32 mouse cellular contexts compared by ENCODE assay signal in the genomic region with DNA sequence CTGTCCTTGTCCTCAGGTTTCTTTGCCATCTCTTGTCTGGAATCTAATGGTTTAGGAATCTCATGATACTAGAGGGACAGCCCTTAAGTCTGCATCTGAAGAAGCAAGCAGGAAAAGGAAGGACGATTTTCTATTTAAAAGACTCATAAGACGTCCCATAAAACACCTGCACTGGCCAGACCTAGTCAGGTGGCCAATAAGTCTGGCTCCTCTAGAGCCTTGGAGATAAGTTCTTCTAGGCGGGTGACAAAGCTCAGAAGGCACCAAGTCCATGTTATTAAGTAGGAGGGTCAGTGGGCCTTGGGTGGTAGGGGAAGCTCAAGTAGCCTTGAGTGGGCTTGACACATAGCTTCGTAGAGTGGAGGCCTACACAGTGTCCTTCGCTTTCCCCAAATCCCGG.
"Had no signal": no experiment of that assay in that cellular context is flagged by ENCODE, and none has a peak within 500 bp of the region (broad histone marks: within the 10 kb centered on the region; RNA-seq: fewer than 3 reads in every experiment).

No protein-coding gene starts in this region.

- H3K4me3 ChIP-seq: limb, embryonic 10.5 days; limb, embryonic 12.5 days; limb, embryonic 13.5 days; limb, embryonic 15.5 days; liver, embryonic 12.5 days; liver, embryonic 13.5 days; liver, embryonic 15.5 days; lung, embryonic 15.5 days; megakaryocyte, embryonic 14.5 days; midbrain, embryonic 10.5 days; midbrain, embryonic 12.5 days; midbrain, embryonic 13.5 days; midbrain, embryonic 15.5 days; myocyte; neural tube, embryonic 12.5 days had no signal

- H3K9me3 ChIP-seq: limb, embryonic 10.5 days; limb, embryonic 12.5 days; limb, embryonic 13.5 days; limb, embryonic 15.5 days; liver, embryonic 12.5 days; liver, embryonic 13.5 days; liver, embryonic 15.5 days; lung, embryonic 15.5 days; midbrain, embryonic 10.5 days; midbrain, embryonic 12.5 days; midbrain, embryonic 13.5 days; midbrain, embryonic 15.5 days; neural tube, embryonic 12.5 days had no signal

- DNase-seq: left cerebral cortex, postnatal 4 days; liver; liver, embryonic 13.5 days; liver, postnatal 0 days; lung, adult 18-20 months; lung, adult 2 months; lung, embryonic 14.5 days; lung, postnatal 10 days; lung, postnatal 14 days; lung, postnatal 36 days; lung, postnatal 4 days; midbrain, embryonic 14.5 days had no signal

- H3K4me1 ChIP-seq: limb, embryonic 10.5 days; limb, embryonic 15.5 days; liver, embryonic 12.5 days; midbrain, embryonic 10.5 days; midbrain, embryonic 12.5 days; neural tube, embryonic 12.5 days had no signal

- H3K36me3 ChIP-seq: midbrain, embryonic 12.5 days; midbrain, embryonic 15.5 days had no signal

- H3K4me2 ChIP-seq: limb, embryonic 12.5 days; limb, embryonic 13.5 days; limb, embryonic 15.5 days; liver, embryonic 11.5 days; liver, embryonic 12.5 days; liver, embryonic 13.5 days; liver, embryonic 15.5 days; lung, embryonic 14.5 days; lung, embryonic 15.5 days; midbrain, embryonic 11.5 days; midbrain, embryonic 12.5 days; midbrain, embryonic 13.5 days; midbrain, embryonic 15.5 days; neural tube, embryonic 12.5 days had no signal

- H3K9ac ChIP-seq: limb, embryonic 12.5 days; limb, embryonic 13.5 days; limb, embryonic 15.5 days; liver, embryonic 12.5 days; liver, embryonic 13.5 days; liver, embryonic 14.5 days; liver, embryonic 15.5 days; liver, postnatal 0 days; lung, embryonic 14.5 days; lung, embryonic 15.5 days; midbrain, embryonic 12.5 days; midbrain, embryonic 13.5 days; midbrain, embryonic 15.5 days; neural tube, embryonic 12.5 days had no signal

- H3K27ac ChIP-seq: limb, embryonic 10.5 days; limb, embryonic 12.5 days; limb, embryonic 13.5 days; limb, embryonic 15.5 days; liver, embryonic 12.5 days; liver, embryonic 13.5 days; liver, embryonic 14.5 days; liver, embryonic 15.5 days; lung, embryonic 15.5 days; macrophage; midbrain, embryonic 10.5 days; midbrain, embryonic 12.5 days; midbrain, embryonic 13.5 days; midbrain, embryonic 15.5 days; neural tube, embryonic 12.5 days had no signal

- H3K27me3 ChIP-seq: limb, embryonic 12.5 days; limb, embryonic 13.5 days; limb, embryonic 15.5 days; liver, embryonic 12.5 days; liver, embryonic 13.5 days; liver, embryonic 15.5 days; lung, embryonic 15.5 days; midbrain, embryonic 12.5 days; midbrain, embryonic 13.5 days; midbrain, embryonic 15.5 days; neural tube, embryonic 12.5 days had no signal

- ATAC-seq: liver, embryonic 12.5 days; liver, postnatal 0 days; lung, postnatal 0 days; midbrain, embryonic 13.5 days; midbrain, embryonic 15.5 days; midbrain, embryonic 16.5 days had no signal
